Mouse (Mus musculus): ENCODE measurements around the gene Iqcf3. TPM values are rescaled to one million over a fixed set of nuclear protein-coding genes. Genes with fewer than 3 reads are reported as not detected.

The Iqcf3 gene
- polyA plus RNA-seq, 1 experiment = not detected

- no peaks in the 10 kb centered on the region for H3K4me1 ChIP-seq (ENCODE audit: control insufficient read depth, insufficient read depth, low read length)
- no peak overlapping the region for H3K4me3 ChIP-seq (ENCODE audit: insufficient read depth, low read length)
- no peak for TF ChIP-seq POLR2A (IDR thresholded peaks at IDR 0.05; ENCODE audit: low read depth, low read length)
- no peak for TF ChIP-seq CTCF (IDR thresholded peaks at IDR 0.05; ENCODE audit: borderline replicate concordance, insufficient read depth, low read length)
- no peak overlapping the region for H3K27ac ChIP-seq (ENCODE audit: insufficient read depth, low read length)
Measured at GRCm38 (mm10) chr9:106466721-106467120, 94.7 kb downstream of the Iqcf3 start.

DNA sequence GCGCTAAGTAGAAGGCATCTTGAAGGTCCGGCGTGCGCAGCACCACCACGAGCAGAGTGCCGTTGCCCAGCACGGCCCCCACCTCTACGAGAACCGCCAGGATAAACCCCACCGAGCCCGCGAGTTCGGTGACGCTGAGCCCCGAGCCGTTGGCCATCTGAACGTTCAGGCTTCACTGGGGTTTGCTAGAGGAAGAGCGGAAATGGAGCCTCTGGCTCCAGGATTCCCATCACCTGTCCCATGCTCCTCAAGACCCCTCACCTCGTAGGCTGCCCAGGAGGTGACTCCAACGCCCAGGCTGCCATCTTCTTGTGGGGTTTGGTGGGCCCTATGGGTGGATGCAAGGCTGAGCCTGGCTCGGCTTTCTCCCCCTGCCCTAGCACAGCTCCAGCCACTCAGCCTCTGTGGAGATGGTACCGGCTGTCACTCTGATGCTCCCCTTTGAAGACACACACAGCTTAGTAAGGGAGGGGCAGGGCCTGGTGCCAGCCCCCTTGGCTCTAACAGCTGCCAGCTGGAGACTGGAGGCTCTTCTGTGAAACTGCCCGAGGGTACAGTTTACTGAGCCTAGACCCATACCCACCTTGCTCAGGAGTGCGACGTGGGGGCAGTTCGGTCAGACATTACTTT lies 95.7 kb downstream of the Iqcf3 start, which contains the start of gene Gpr62:
Gpr62 (minus strand) TSS at position 368 of the 630 bp plus-strand sequence.
- Histone ChIP-seq H3K27ac (ENCODE audit: insufficient read depth, low read length) (no peak within 1 kb of the TSS), H3K4me1 (ENCODE audit: control insufficient read depth, insufficient read depth, low read length) (no peaks in the 10 kb centered on the region), H3K4me3 (ENCODE audit: insufficient read depth, low read length) (no peak within 1 kb of the TSS)
- TF ChIP-seq POLR2A (IDR thresholded peaks at IDR 0.05; ENCODE audit: low read depth, low read length) = no peak
- no peak for TF ChIP-seq CTCF (IDR thresholded peaks at IDR 0.05; ENCODE audit: borderline replicate concordance, insufficient read depth, low read length)

GRCm38 (mm10) chr9:106464751-106465541 lies 96.5 kb downstream of the Iqcf3 start:
- TF ChIP-seq POLR2A (IDR thresholded peaks at IDR 0.05; ENCODE audit: low read depth, low read length) = no peak
- no peak for TF ChIP-seq CTCF (IDR thresholded peaks at IDR 0.05; ENCODE audit: borderline replicate concordance, insufficient read depth, low read length)
- H3K4me3 ChIP-seq (ENCODE audit: insufficient read depth, low read length) = no peak overlapping the region
- H3K4me1 ChIP-seq (ENCODE audit: control insufficient read depth, insufficient read depth, low read length) = no peaks in the 10 kb centered on the region
- no peak overlapping the region for H3K27ac ChIP-seq (ENCODE audit: insufficient read depth, low read length)

- no peak overlapping the region for H3K4me3 ChIP-seq (ENCODE audit: insufficient read depth, low read length)
Measured at GRCm38 (mm10) chr9:106463122-106464063, 98.0 kb downstream of the Iqcf3 start.

GRCm38 (mm10) chr9:106462430-106462800 lies 99.0 kb downstream of the Iqcf3 start:
- no peak overlapping the region for H3K4me3 ChIP-seq (ENCODE audit: insufficient read depth, low read length)
- TF ChIP-seq CTCF (IDR thresholded peaks at IDR 0.05; ENCODE audit: borderline replicate concordance, insufficient read depth, low read length) (no peak), POLR2A (IDR thresholded peaks at IDR 0.05; ENCODE audit: low read depth, low read length) (no peak)
- H3K4me1 ChIP-seq (ENCODE audit: control insufficient read depth, insufficient read depth, low read length) = no peaks in the 10 kb centered on the region
- H3K27ac ChIP-seq (ENCODE audit: insufficient read depth, low read length) = no peak overlapping the region

More at GRCm38 (mm10) chr9:106463122-106464063, 98.0 kb downstream of the Iqcf3 start:
- Histone ChIP-seq H3K27ac (ENCODE audit: insufficient read depth, low read length) (no peak overlapping the region), H3K4me1 (ENCODE audit: control insufficient read depth, insufficient read depth, low read length) (no peaks in the 10 kb centered on the region)
- TF ChIP-seq POLR2A (IDR thresholded peaks at IDR 0.05; ENCODE audit: low read depth, low read length) (no peak), CTCF (IDR thresholded peaks at IDR 0.05; ENCODE audit: borderline replicate concordance, insufficient read depth, low read length) (no peak)

DNA sequence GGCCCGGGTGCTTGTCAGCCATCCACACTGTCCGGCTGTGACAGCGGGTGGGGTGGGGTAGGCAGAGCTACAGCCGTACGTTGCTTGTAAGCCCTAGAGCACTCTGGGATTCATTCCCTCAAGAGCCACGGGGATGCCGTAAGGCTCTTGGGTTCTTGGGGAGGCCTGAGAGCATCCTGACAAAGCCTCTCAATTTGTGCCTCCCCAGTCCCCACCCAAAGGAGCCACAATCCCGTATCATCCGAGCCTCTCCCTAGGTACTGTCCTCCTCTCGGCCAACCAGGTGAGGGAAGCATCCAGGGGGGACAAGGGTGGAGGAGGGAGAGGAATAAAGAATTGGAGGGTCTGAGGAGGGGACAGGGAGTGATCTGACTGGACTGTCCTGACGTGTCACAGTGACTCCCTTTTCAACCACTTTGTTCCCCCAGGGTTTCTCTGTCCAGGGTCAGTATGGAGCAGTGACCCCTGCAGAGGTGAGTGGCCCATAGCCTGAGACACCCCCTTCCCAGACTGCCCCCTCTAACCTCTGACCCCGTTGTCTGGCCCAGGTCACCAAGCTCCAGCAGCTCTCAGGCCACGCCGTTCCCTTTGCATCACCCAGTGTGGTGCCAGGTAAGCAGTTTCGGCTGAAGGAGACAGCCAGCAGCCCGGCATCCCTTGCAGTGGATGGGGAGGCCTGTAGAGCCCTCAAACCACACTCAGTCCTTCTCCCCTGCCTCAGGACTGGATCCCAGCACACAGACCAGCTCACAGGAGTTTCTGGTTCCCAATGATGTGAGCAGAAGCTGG lies 99.6 kb downstream of the Iqcf3 start:
- no peak overlapping the region for H3K4me3 ChIP-seq (ENCODE audit: insufficient read depth, low read length)
- no peak for TF ChIP-seq POLR2A (IDR thresholded peaks at IDR 0.05; ENCODE audit: low read depth, low read length)
- TF ChIP-seq CTCF (IDR thresholded peaks at IDR 0.05; ENCODE audit: borderline replicate concordance, insufficient read depth, low read length) = no peak
- no peaks in the 10 kb centered on the region for H3K4me1 ChIP-seq (ENCODE audit: control insufficient read depth, insufficient read depth, low read length)
- H3K27ac ChIP-seq (ENCODE audit: insufficient read depth, low read length) = no peak overlapping the region

GRCm38 (mm10) chr9:106461026-106461415 lies 100.4 kb downstream of the Iqcf3 start:
- Histone ChIP-seq H3K27ac (ENCODE audit: insufficient read depth, low read length) (no peak overlapping the region), H3K4me3 (ENCODE audit: insufficient read depth, low read length) (no peak overlapping the region), H3K4me1 (ENCODE audit: control insufficient read depth, insufficient read depth, low read length) (no peaks in the 10 kb centered on the region)
- no peak for TF ChIP-seq CTCF (IDR thresholded peaks at IDR 0.05; ENCODE audit: borderline replicate concordance, insufficient read depth, low read length)
- TF ChIP-seq POLR2A (IDR thresholded peaks at IDR 0.05; ENCODE audit: low read depth, low read length) = no peak

GRCm38 (mm10) chr9:106460401-106461025 lies 100.9 kb downstream of the Iqcf3 start:
- H3K4me1 ChIP-seq (ENCODE audit: control insufficient read depth, insufficient read depth, low read length) = no peaks in the 10 kb centered on the region
- TF ChIP-seq CTCF (IDR thresholded peaks at IDR 0.05; ENCODE audit: borderline replicate concordance, insufficient read depth, low read length) (no peak), POLR2A (IDR thresholded peaks at IDR 0.05; ENCODE audit: low read depth, low read length) (no peak)
- H3K4me3 ChIP-seq (ENCODE audit: insufficient read depth, low read length) = no peak overlapping the region
- H3K27ac ChIP-seq (ENCODE audit: insufficient read depth, low read length) = no peak overlapping the region

All from embryonic fibroblast, embryonic 13.5 days (primary cell).